Mouse (Mus musculus) midbrain, embryonic 13.5 days (tissue): ENCODE measurements around the gene Agpat3. TPM values are rescaled to one million over a fixed set of nuclear protein-coding genes. Genes with fewer than 3 reads are reported as not detected.

Experiments used
- ATAC-seq: fragments of 200-750 bp; cut with Nextera tagmentation; 2 replicates; pipeline ENCODE4 v1.8.0; 2017; ENCODE audit warnings: mild to moderate bottlenecking, moderate TSS enrichment, moderate library complexity
- H3K27ac ChIP-seq: fragments of 300-500 bp; sonication (generic); 2 replicates; pipeline ENCODE4 v1.5.1; 2015; ENCODE audit warnings: inconsistent platforms, mild to moderate bottlenecking, moderate library complexity
- H3K27me3 ChIP-seq: fragments of 300-500 bp; sonication (generic); 2 replicates; pipeline ENCODE4 v1.6.1; 2015; ENCODE audit warnings: mild to moderate bottlenecking, inconsistent platforms
- H3K36me3 ChIP-seq: fragments of 300-500 bp; sonication (generic); 2 replicates; pipeline ENCODE4 v1.6.1; 2015; ENCODE audit warnings: mild to moderate bottlenecking, inconsistent platforms
- H3K4me1 ChIP-seq: fragments of 300-500 bp; sonication (generic); replicated peaks from 2 replicates; pipeline ENCODE4 v1.6.1; 2015; ENCODE audit warnings: inconsistent platforms
- H3K4me2 ChIP-seq: fragments of 300-500 bp; sonication (generic); replicated peaks from 2 replicates; pipeline ENCODE4 v1.6.1; 2015; ENCODE audit warnings: moderate library complexity, mild to moderate bottlenecking, inconsistent platforms
- H3K4me3 ChIP-seq: fragments of 300-500 bp; sonication (generic); replicated peaks from 2 replicates; pipeline ENCODE4 v1.5.1; 2015; ENCODE audit warnings: mild to moderate bottlenecking, inconsistent platforms
- H3K9ac ChIP-seq: fragments of 300-500 bp; sonication (generic); replicated peaks from 2 replicates; pipeline ENCODE4 v1.6.1; 2015; ENCODE audit warnings: mild to moderate bottlenecking, inconsistent platforms
- H3K9me3 ChIP-seq: fragments of 300-500 bp; sonication (generic); 2 replicates; pipeline ENCODE4 v1.6.1; 2016; ENCODE audit warnings: mild to moderate bottlenecking, inconsistent platforms
- WGBS: fragments of 180-500 bp; shearing (Covaris S2); methylation state at CpG from one replicate; pipeline ENCODE4 v1.1.7; 2015; 5-methylcytosine and 5-hydroxymethylcytosine counted together
- polyA plus RNA-seq: library from polyadenylated mRNA; unstranded; fragments of >200 nt; fragmentation: Nextera tagmentation; extraction: Ambion mirVana; gene quantifications from 2 replicates; pipeline ENCODE4 v1.2.1, GENCODE M21; 2015

Gene Agpat3
- polyA plus RNA-seq, 1 experiment from 2014 or later = 50.9 TPM

DNA sequence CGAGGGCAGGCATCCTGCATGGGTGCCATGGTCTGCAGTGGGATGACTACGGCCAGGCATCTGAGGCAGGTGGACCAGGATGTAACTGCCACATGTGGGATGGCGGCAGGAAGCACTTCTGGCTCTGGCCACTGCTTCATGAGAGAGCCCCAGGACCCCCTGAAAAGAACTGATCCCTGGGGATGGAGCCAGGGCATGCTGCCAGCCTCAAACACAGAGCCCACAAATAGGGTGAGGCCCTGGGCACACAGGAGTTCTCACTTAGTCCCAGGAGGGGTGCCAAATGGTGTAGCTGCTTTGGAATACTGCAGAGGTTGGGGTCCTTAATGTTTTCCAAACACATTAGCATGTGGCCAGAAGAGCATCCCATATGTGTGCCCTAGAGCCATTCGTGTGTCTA is 66.3 kb downstream of the Agpat3 start:
- Histone ChIP-seq H3K27me3 (no peaks in the 10 kb centered on the region), H3K4me1 (no peaks in the 10 kb centered on the region), H3K36me3 (peaks cover 70% of the 10 kb centered on the region), H3K4me3 (no peak overlapping the region), H3K9me3 (no peaks in the 10 kb centered on the region), H3K4me2 (no peak overlapping the region), H3K9ac (no peak overlapping the region), H3K27ac (no peak overlapping the region)
- 96% methylated on average over 4 of the region's 4 CpGs for WGBS
- no peak for ATAC-seq

GRCm38 (mm10) chr10:78285409-78285808 is 66.9 kb downstream of the Agpat3 start:
- no peaks in the 10 kb centered on the region for H3K4me1 ChIP-seq
- ATAC-seq = no peak
- H3K4me3 ChIP-seq = no peak overlapping the region
- no peak overlapping the region for H3K9ac ChIP-seq
- peaks cover 76% of the 10 kb centered on the region for H3K36me3 ChIP-seq
- 94% methylated on average over 6 of the region's 6 CpGs for WGBS
- H3K4me2 ChIP-seq = no peak overlapping the region
- no peaks in the 10 kb centered on the region for H3K9me3 ChIP-seq
- no peaks in the 10 kb centered on the region for H3K27me3 ChIP-seq
- no peak overlapping the region for H3K27ac ChIP-seq

GRCm38 (mm10) chr10:78284812-78285211 is 67.5 kb downstream of the Agpat3 start:
- Histone ChIP-seq H3K27me3 (no peaks in the 10 kb centered on the region), H3K4me1 (no peaks in the 10 kb centered on the region), H3K4me3 (no peak overlapping the region), H3K9ac (no peak overlapping the region), H3K27ac (no peak overlapping the region), H3K9me3 (no peaks in the 10 kb centered on the region), H3K4me2 (no peak overlapping the region), H3K36me3 (peaks cover 80% of the 10 kb centered on the region)
- 90% methylated on average over 12 of the region's 12 CpGs for WGBS
- ATAC-seq = no peak

GRCm38 (mm10) chr10:78282411-78282810 is 69.9 kb downstream of the Agpat3 start:
- H3K36me3 ChIP-seq = peaks cover 90% of the 10 kb centered on the region
- WGBS = 92% methylated on average over 4 of the region's 4 CpGs
- no peak overlapping the region for H3K4me2 ChIP-seq
- no peak overlapping the region for H3K27ac ChIP-seq
- no peaks in the 10 kb centered on the region for H3K9me3 ChIP-seq
- H3K9ac ChIP-seq = no peak overlapping the region
- no peak overlapping the region for H3K4me3 ChIP-seq
- no peaks in the 10 kb centered on the region for H3K4me1 ChIP-seq
- no peak for ATAC-seq
- no peaks in the 10 kb centered on the region for H3K27me3 ChIP-seq

- Histone ChIP-seq H3K36me3 (peaks cover 84% of the 10 kb centered on the region), H3K4me2 (no peak overlapping the region), H3K27ac (no peak overlapping the region), H3K9me3 (no peaks in the 10 kb centered on the region), H3K9ac (no peak overlapping the region), H3K27me3 (no peaks in the 10 kb centered on the region), H3K4me3 (no peak overlapping the region), H3K4me1 (no peaks in the 10 kb centered on the region)
- no peak for ATAC-seq
- 92% methylated on average over 9 of the region's 9 CpGs for WGBS
Observed at GRCm38 (mm10) chr10:78280486-78280885, 71.8 kb downstream of the Agpat3 start.

DNA sequence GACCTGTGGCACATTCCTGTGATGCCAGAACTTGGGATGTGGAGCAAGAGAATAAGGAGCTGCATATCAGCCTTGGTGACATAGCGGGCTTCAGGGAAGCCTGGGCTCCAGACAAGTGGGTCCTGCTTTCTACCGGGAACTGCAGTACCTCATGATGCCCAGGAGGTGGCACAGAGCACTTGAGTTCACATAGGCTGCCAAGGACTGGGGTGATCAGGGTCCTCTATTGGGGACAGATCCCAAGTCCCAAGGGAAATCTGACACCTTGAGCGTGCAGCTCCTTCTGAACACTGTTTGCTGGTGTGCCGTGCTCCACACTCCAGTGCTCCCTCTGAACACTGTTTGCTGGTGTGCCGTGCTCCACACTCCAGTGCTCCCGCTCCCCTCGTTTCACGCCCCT is 73.1 kb downstream of the Agpat3 start:
- Histone ChIP-seq H3K36me3 (peaks cover 73% of the 10 kb centered on the region), H3K9ac (no peak overlapping the region), H3K27ac (no peak overlapping the region; the same call in 1 of the 2 replicates), H3K4me1 (no peaks in the 10 kb centered on the region), H3K4me2 (no peak overlapping the region), H3K9me3 (no peaks in the 10 kb centered on the region), H3K27me3 (no peaks in the 10 kb centered on the region), H3K4me3 (no peak overlapping the region)
- ATAC-seq = peak; percentile 81
- 38% methylated on average over 8 of the region's 8 CpGs for WGBS

DNA sequence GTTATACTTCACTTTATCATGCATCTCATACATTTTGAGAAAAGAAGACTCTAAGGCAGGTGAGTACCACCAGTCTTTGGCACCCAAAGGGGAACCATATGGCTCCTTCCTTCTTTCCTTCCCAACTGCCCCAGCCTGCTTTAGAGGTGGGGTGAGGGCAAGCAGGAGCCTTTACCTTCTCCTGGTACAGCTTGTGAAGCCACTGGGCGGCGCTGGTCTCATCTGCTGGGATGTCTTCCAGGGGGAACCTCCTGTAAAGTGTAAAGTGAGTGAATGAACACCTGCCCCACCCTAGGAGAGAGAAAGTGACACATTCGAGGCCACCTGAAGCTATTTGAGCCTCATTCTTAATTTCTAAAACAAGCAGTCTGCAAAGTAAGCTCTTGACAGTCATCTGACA is 74.5 kb downstream of the Agpat3 start:
- H3K9me3 ChIP-seq = no peaks in the 10 kb centered on the region
- 0 out of 2 replicates have a peak, but pooled peaks cover 2% of the 10 kb centered on the region for H3K4me1 ChIP-seq
- peaks cover 73% of the 10 kb centered on the region for H3K36me3 ChIP-seq
- no peak overlapping the region for H3K9ac ChIP-seq
- 76% methylated on average over 3 of the region's 3 CpGs for WGBS
- H3K27ac ChIP-seq = no peak overlapping the region
- no peak overlapping the region for H3K4me2 ChIP-seq
- H3K27me3 ChIP-seq = no peaks in the 10 kb centered on the region
- no peak overlapping the region for H3K4me3 ChIP-seq
- ATAC-seq = no peak

DNA sequence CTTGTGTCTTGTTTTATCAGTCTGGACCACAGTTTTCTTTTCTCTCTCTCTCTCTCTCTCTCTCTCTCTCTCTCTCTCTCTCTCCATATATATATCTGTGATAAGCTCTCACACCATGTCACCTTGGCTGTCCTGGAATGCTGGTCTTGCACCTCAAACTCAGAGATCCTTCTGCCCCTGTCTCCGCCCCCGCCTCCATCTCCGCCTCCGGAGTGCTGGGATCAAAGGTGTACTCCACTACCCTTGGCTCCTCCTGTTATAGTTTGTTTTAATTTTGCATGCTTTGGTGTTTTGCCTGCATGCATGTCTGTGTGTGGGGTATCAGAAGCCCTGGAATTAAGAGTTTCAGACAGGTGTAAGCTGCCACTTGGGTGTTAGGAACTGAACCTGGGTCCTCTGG is 76.0 kb downstream of the Agpat3 start:
- H3K27ac ChIP-seq = no peak overlapping the region
- no peak for ATAC-seq
- no peak overlapping the region for H3K9ac ChIP-seq
- H3K4me1 ChIP-seq = 0 out of 2 replicates have a peak, but pooled peaks cover 2% of the 10 kb centered on the region
- H3K9me3 ChIP-seq = no peaks in the 10 kb centered on the region
- H3K36me3 ChIP-seq = peaks cover 72% of the 10 kb centered on the region
- no peak overlapping the region for H3K4me3 ChIP-seq
- no peaks in the 10 kb centered on the region for H3K27me3 ChIP-seq
- no peak overlapping the region for H3K4me2 ChIP-seq
- WGBS = 94% methylated on average over 4 of the region's 4 CpGs

DNA sequence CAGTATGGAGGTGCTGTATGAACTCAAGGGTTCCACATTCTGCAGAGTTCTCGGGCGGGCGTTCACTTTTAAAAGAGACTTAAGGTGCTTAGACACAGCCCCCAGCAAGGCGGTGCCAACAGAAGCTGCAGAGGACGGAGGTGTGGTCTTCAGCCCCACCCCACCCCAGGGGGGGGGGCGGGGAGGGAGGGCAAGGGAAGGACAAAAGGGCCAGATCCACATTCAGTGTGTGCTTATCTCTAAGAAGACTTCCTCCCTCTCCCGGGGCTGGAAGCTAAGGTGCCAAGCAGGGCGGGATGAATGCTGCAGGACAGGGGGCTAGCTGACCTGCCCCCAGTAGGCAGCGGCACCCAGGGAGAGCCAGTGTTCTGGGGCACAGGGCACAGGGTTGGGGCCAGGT is 79.4 kb downstream of the Agpat3 start:
- H3K4me1 ChIP-seq = 0 out of 2 replicates have a peak, but pooled peaks cover 2% of the 10 kb centered on the region

GRCm38 (mm10) chr10:78265881-78266280 is 86.4 kb downstream of the Agpat3 start:
- Histone ChIP-seq H3K27ac (no peak overlapping the region), H3K4me2 (no peak overlapping the region), H3K27me3 (no peaks in the 10 kb centered on the region), H3K9ac (no peak overlapping the region), H3K4me1 (no peaks in the 10 kb centered on the region), H3K9me3 (no peaks in the 10 kb centered on the region), H3K36me3 (peaks cover 7% of the 10 kb centered on the region), H3K4me3 (no peak overlapping the region)
- 64% methylated on average over 3 of the region's 3 CpGs for WGBS
- ATAC-seq = no peak

More for the DNA sequence above, 79.4 kb downstream of the Agpat3 start:
- H3K4me2 ChIP-seq = no peak overlapping the region
- ATAC-seq = 0 out of 2 replicates have a peak, but pooled peaks have one; percentile 14
- peaks cover 58% of the 10 kb centered on the region for H3K36me3 ChIP-seq
- no peak overlapping the region for H3K4me3 ChIP-seq
- 22% methylated on average over 9 of the region's 9 CpGs for WGBS
- H3K27ac ChIP-seq = no peak overlapping the region
- H3K9ac ChIP-seq = no peak overlapping the region
- no peaks in the 10 kb centered on the region for H3K27me3 ChIP-seq
- no peaks in the 10 kb centered on the region for H3K9me3 ChIP-seq

GRCm38 (mm10) chr10:78264735-78265134 is 87.6 kb downstream of the Agpat3 start:
- H3K4me3 ChIP-seq = no peak overlapping the region
- H3K36me3 ChIP-seq = no peaks in the 10 kb centered on the region
- no peak for ATAC-seq
- no peak overlapping the region for H3K27ac ChIP-seq
- no peaks in the 10 kb centered on the region for H3K9me3 ChIP-seq
- H3K9ac ChIP-seq = no peak overlapping the region
- H3K4me2 ChIP-seq = no peak overlapping the region
- no peaks in the 10 kb centered on the region for H3K4me1 ChIP-seq
- no peaks in the 10 kb centered on the region for H3K27me3 ChIP-seq
- 78% methylated on average over 3 of the region's 3 CpGs for WGBS

DNA sequence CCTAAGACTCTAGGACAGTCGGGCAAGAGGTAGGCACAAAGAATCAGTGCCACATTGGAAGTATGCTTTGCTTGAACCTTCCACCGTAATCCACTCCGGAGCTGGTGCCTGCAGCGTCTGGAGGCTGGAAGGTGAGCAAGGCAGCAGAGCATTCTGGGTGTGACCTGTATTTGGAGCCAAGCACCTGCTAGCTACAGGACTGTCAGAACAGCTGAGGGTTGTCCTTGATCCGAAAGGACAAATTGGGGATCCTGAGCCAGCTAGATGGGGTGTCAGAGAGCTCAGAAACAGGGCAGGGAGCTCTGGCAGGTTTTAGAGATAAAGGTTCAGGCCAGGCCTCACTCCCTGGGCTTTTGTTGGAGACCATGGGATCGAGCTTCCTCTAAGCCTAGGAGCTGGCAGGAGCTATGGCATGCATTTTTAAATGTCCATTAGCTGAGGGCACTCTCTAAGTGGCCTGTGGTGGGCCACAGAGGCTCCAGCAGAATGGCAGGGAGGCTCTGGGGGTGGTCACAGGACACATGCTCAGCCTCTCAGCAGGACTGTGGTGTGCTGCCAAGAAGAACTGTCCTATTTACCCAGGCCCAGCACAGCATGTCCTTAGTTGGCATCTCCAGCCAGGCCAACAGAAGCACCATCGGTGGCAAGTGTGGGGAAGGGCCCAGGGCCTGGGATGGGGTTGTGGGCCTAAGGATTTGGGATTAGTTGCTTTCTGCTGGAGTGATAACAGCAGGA is 91.2 kb downstream of the Agpat3 start:
- H3K36me3 ChIP-seq = no peaks in the 10 kb centered on the region
- no peaks in the 10 kb centered on the region for H3K27me3 ChIP-seq
- ATAC-seq = no peak
- 74% methylated on average over 7 of the region's 7 CpGs for WGBS
- no peak overlapping the region for H3K4me3 ChIP-seq
- no peak overlapping the region for H3K4me2 ChIP-seq
- H3K9me3 ChIP-seq = no peaks in the 10 kb centered on the region
- no peak overlapping the region for H3K9ac ChIP-seq
- H3K4me1 ChIP-seq = no peaks in the 10 kb centered on the region
- no peak overlapping the region for H3K27ac ChIP-seq

DNA sequence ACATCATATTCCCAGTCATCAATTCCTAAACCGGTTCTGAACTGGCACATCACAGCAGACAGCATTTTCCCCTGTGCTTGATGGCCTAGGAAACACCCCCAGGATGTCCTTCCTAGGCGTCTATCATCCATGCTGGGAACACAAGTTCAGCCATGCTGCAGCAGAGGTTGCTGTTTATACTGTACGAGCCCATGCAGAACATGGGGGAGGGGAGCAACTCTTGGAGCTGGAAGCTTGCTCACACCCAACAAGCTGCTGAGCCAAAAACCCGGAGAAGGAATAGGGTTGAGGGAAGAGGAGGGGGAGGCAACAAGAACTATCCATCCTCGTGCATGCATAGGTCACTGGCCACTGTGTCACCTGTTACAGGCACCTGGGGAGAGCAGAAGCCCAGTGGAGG is 92.0 kb downstream of the Agpat3 start:
- no peaks in the 10 kb centered on the region for H3K9me3 ChIP-seq
- ATAC-seq = no peak

More for the DNA sequence above, 92.0 kb downstream of the Agpat3 start:
- Histone ChIP-seq H3K27ac (no peak overlapping the region), H3K4me1 (no peaks in the 10 kb centered on the region), H3K4me2 (no peak overlapping the region), H3K9ac (no peak overlapping the region), H3K4me3 (no peak overlapping the region), H3K27me3 (no peaks in the 10 kb centered on the region), H3K36me3 (no peaks in the 10 kb centered on the region)
- 31% methylated on average over 5 of the region's 5 CpGs for WGBS
